Mouse (Mus musculus) left cerebral cortex, adult 18-20 months (tissue): ENCODE results near the gene Cfap73. TPM values are rescaled to one million over a fixed set of nuclear protein-coding genes. Genes with fewer than 3 reads are reported as not detected.
A peak's percentile ranks its signal among the peaks of the same experiment; 100 is the strongest.

Source experiments
- DNase-seq, 2 experiments: peaks; one replicate each; pipeline ENCODE4 v3.0.0; 2021 to 2022; ENCODE audit warnings: low spot score in 2 of 2, mixed read lengths in 1 of 2
- long read RNA-seq, 2 experiments: library from polyadenylated mRNA; stranded (forward); transcript quantifications; one replicate each; pipeline ENCODE4 v2.0.0; 2021
- total RNA-seq, 2 experiments: library from RNA; stranded (reverse); gene quantifications; 2 replicates each; pipeline ENCODE4 v1.2.3; 2021

The Cfap73 gene
- total RNA-seq = not detected
- long read RNA-seq, experiment 1 = 0 reads
- long read RNA-seq, experiment 2, partial matches to known transcripts = 0 of 1 reads
- long read RNA-seq, experiment 2, other reads (novel, unspliced or antisense) = 0 of 1 reads

DNA sequence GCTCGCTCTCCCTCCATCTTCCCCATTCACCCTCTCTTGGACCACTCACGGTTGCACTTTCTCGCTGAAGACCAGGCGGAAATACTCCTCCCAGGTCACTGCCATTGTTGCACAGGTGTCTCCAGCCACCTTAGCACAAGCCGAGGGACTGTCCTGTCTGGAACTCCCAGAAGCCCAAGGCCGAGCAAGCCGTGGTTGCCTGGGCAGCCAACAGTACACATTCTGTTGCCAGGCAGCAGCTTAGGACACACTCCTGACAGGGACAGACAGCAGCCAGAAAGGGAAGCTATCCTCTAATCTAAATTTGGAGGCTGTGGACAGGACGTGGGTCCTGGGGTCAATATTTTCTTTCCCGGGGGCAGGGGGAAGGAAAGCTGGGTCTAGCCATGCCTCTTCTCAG, at the start of gene Cfap73:
Gene Cfap73, minus strand, starts transcription at position 105 of the 400 bp plus-strand sequence.
- no peak for DNase-seq

DNA sequence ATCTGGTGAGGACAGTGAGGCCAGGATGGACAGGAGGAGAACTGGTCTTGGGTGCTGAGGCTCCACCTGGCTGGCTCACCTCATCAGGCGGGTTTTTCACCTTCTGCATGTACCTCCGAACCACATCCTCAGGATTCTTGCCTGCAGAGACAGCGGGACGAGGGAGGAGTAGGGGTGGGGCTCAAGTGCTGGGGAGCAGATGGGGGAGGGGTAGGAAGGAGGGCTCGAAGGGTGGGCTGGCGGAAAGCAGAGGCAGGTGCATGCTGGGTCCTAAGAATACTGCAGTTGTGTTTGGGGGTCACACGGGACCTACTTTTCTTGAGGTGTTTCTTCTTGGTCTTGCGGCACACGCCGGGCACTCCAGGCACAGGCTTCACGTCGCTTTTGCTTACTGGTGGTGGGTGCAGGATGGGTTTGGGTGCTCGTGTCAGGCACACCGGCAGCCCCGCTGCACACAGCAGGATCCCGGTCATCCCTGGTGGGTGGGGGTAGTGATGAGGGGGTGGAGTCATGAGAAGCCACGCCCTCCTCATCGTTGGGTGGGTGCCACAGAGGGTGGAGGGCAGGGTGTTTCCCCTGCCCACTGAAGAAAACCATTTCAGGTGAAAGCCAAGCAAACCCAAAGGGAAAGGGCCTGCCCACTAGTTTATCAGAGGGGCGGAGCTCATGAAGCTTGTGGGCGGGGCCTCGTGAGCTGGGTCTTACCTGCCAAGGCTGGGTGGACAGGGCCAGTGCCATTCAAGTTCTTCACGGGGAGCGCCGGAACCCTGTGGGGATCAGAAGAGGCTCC, 49.1 kb upstream of the Cfap73 start:
- DNase-seq = no peak

DNA sequence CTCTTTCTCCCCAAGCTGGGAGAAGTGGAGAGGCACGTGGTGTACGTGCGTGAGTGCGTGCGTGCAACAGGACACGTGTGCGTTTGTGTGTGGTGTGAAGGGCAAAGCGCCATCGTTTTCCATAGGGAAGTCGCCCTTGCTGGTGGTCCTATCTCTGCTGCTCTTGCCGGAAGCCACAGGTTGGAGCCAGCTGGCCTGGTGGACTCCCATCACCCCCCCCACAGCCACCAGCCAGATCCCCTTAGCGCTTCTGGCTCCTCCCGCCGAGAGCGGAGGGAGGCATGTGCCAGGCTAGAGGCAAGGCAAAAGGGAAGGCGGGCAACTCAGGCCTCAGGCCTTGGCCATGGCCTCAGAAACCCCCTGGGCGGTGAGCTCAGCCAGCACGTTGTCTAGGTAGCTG, 46.9 kb upstream of the Cfap73 start:
- no peak for DNase-seq

DNA sequence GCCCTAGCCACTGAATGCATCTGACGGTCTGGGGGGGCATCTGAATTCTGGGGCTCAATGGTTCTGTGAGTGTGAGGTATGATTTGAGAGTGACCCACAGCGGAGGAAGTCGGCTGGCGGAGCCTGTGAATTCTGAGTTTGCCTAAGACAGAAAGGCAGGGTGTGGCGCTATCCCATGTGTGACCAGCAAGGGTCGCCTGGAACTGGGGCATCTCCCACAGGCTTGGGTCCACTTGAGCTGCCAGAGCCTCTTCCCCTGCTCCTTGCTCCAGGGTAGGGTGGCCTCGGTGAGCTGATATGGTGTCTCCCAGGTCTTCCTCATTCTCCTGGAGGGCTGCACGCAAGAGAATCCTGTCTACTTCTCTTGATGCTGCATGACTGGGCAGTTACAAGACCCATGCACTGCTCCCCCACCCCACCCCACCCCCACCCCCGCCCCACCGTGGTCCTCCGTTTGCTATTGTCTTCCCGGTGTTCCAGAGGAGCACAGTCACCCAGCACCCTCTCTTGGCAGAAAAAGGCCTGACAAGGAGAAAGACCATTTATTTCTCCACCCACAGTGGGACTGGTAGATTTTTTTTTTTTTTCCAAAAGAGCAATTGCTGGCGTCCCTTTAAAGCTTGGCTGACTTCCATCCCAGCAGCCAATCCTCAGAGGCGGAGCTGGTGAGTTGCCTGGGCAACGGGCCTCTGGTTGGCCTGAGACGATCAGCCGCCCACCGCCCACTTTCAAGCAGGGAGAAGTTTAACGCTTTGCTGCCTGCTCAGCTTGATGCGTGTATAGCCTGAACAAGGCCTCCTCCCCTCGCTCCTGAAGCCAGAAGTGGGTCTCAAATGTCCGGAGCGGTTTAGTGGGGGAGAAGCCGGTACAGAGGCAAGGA, 45.9 kb upstream of the Cfap73 start:
- peak; percentile 89 to 92 for DNase-seq

DNA sequence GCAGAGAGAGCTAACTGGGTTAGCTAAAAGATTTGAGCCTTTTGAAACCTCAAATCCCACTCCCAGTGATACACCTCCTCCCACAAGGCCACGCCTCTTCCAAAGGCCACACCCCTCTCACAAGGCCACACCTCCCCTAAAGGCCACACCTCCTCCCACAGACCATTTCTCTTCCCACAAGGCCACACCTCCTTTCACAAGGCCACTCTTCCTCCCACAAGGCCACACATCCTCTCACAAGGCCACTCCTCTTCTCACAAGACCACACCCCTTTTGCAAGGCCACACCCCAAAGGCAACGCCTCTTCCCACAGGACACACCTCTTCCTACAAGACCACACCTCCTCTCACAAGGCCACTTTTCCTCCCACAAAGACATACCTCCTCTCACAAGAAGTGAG, 43.5 kb upstream of the Cfap73 start:
- DNase-seq = no peak

DNA sequence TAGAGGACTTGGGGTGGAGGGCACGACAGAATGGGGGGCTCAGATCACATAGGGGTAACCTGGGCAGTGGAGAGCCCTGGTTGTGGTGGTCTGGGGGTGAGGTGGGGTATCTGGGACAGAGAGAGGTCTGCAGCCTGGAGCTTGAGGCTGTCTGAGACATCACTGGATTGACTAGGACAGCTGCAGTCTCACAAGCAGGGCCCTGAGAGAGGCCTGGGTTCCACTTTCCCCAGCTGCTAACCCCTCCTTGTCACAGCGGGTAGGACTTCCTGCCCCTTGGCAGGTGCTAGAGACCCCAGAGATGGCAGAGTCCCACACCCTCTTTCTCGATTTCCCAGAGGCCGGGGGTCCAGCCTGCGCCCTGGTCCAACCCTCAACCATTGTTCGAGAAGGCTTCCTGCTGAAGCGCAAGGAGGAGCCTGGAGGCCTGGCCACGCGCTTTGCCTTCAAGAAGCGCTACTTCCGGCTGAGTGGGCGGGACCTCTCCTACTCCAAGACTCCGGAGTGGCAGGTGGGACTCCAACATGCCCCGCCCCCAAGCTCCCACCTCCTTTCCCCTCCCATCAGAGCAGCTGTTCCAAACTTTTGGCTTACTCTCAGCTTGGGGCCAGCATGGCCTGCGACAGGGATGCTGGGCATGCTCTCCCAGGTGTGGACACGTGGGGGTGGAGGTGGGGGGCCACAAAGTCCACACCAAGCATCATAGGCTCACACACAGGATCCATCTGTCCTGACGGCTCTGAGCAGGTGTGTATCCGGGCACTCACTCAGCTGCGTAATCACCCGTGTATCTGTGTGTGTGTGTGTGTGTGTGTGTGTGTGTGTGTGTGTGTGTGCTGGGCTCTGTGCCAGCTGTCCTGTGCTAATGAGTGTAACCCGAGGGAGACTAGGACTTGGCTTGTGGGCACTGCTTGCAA, 40.5 kb upstream of the Cfap73 start:
- no peak for DNase-seq

DNA sequence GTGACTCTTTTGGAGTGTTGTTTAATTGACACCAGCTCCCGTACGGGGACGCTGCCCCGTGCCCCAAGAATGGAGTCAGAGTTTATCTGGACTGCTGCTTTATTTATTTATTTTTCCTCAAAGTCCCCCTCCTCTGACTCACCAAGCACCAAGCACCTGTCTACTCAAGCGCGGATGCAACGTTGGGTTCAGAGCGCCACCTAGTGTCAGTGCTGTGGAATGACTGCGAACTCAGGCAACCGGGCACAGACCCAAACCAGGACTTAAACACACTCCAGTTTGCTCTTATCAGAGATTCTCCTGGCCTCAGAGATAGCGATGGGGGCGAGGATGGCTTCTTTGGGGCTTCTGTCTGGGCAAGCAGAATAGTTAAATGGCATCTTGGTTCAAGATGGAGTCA, 39.6 kb upstream of the Cfap73 start:
- peak; percentile 76 to 80 for DNase-seq

DNA sequence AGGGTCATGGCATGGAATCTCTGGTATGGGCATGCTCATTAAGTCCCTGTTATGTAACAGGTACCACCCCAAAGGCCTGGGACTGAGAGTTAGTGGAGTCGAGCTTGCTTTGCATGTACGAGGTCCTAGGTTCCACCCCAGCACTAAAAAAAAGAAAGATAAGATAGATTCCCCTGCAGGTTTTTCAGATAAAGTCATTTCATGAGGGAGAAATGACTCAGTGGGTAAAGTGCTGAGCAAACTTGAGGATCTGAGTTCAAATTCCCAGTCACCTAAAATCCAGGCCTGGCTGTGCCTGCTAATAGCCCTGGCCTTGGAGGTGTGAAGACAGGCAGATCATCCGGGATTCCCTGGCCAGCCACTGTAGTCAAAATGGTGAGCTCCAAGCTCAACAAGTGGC, 37.8 kb upstream of the Cfap73 start:
- DNase-seq = no peak

DNA sequence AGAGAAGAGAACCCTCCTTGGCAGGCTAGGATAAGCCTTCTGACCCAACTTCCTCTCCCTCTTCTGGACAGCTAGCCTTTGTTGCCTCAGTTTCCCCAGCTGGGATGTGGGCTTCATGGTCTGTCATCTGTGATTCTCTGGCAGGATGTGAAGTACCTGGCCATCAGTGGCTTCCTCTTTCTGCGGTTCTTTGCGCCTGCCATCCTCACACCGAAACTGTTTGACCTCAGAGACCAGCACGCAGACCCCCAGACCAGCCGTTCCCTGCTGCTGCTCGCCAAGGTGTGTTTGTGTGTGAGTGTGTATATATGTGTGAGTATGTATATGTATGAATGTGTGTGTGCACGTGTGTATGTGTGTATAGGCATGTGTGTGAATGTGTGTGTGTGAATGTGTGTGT, 36.1 kb upstream of the Cfap73 start:
- no peak for DNase-seq

DNA sequence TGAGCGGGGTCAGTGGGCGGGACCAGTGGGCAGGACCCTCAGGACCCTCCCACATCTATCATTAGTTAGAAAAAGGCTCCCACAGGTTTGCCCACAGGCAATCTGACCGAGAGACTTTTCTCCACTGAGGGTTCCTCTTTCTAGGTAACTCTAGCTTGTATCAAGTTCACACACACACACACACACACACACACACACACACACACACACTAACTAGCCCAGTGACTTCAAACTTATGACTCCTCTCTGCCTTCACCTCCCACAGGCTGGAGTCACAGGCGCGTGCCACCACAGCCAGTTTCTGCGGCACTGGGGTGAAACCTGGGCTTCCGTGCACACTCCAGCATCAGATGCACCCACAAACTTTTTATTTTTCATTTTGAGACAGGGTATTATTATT, 34.7 kb upstream of the Cfap73 start:
- no peak for DNase-seq

DNA sequence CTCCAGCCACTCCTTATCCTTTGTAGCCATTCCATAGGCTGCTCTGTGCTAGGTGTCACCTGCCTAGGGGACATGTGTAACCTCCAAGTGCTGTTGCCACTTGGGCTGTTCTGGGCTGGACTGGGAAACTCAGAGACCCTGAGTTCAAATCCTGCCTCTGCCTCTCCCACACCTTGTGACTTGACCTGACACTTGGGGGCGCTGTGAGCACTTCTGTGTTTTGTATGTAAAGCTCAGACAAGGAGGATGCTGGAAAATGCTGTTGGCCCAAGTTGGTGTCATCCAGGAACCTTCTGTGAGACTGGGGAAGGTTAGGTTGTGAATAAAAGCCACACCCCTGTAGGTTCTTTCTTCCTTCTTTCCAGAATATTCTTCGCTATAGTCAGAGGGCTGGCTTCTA, 30.9 kb upstream of the Cfap73 start:
- no peak for DNase-seq

DNA sequence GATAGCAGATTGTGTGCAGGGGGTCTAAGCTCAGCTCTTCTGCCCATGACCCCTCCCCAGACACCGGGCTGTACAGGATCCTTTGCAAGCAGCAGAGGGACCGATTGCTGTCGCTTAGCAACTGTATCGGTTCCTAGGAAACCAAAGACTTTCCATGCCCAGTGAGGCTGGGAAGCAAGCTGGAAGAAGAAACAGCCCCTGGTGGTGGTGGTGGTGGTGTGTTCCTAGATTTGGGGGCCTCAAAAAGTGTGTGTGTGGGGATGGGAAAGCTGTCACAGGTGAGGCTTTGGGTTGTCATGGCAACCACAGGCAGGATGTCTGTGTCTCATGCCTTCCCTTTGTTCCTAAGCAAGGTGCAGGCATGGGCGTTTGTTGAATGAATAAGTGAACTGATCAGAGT, 26.8 kb upstream of the Cfap73 start:
- peak in 1 of 2 experiments; percentile 39 for DNase-seq

DNA sequence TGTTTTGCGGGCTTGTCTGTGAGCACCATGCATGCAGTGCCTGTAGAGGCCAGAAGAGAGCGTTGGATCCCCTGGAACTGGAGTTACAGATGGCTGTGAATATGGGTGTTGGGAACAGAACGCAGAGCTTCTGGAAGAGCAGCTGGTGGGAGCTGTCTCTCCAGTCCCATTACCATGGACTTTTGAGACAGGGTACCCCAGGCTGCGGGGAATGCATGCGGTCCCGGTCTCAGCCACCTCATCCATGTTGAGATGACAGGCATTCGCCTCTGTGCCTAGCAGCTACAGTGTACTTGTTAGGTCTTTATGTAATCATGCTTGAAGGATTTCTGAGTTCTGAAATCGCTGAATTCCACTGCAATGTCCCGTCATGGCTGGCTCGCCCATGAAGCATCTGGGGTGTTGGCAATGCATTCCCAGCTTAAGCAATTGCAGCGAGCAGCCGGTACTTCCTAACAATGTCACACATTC, 22.3 kb upstream of the Cfap73 start:
- DNase-seq = peak; percentile 65 to 72

DNA sequence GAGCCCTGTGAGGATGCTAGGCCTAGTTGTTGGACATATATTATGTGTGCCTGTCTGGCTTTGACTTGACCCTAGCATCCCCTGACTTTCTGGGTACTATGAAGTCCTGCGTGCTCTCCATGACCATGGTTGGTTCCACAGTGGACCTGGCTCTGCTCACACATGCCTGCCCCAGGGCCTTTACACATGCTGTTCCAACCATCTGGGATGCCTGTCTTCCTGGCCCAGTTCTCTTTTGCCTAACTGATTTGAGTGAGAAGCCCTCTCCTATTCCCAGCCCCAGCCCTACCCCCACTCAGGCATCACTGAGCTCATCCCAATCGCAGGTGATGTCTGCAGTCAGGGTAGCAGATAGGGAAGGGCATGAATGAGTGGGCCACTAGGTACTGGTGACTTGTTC, 19.8 kb upstream of the Cfap73 start:
- DNase-seq = no peak

DNA sequence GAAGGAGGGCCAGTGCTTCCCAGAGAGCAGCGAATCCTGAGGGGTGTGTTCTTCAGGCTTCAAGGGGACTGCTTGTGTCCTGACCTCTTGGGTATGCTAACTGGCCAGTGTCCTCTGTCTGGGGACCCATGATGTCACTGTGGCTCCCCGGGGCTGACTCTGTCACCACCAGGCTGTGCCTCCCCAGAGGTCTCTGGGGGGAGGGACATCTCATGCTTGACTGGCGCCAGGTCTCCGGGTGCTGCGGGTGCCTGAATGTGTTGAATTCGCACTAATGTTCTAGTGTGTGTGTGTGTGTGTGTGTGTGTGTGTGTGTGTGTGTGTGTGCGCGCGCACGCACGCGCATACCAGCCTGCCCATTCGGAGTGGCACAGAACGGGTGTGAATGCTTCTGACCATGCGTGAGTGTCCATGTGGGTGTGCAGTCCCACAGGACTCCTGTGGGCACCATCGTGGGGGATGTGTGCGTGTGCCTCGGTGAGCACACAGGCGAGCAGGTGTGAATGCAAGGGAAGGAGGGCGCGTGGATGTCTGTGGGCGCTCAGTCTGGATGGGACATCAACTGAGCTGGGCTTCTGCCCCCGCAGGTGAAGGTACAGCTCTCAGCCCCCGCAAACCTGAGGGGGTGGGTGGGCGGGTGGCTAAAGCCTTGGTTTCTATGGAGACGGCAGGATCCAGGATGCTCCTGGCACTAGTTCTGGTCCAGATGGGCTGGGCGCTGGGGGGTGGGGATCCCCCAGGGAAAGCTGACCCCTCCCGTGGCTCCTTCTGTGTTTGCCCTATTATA, 19.1 kb upstream of the Cfap73 start:
- no peak for DNase-seq

DNA sequence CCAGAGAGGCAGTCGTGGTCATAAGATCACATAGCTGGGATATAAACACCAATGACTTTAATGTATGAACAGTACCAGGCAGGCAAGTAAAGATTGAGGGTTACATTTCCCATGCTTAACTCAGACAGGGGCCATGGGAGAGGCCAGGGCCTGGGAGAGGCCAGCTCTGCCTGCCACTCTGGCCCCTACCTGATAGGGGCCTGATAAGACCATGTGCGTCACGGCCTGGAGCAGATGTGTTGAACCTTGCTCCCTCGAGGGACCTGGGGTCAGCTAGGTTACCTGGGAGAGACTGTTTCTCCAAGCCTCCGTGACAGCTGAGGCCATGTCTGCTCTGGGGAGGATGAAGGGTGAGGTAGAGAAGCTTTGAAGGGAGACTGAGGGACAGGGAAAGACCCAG, 17.2 kb upstream of the Cfap73 start:
- DNase-seq = no peak

DNA sequence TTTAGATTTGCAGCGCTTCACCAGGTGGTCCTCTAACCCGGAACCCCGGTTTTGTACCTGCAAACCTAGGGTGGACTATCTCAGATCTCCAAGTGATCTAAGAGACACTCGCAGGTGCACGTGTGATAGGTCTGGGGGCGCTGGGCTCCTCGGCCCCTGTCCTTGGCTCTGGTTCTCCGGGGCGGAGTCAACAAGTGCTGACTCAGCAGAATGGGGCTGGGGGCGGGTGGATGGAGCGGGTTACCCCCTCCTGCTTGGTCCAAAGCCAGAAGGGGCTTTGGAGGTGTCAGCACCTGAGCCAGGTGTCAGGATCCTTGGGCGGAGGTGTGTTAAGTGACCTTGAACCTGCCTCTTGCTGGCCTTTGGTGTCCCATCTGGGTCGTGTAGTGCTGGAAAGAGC, 15.9 kb upstream of the Cfap73 start:
- no peak for DNase-seq

DNA sequence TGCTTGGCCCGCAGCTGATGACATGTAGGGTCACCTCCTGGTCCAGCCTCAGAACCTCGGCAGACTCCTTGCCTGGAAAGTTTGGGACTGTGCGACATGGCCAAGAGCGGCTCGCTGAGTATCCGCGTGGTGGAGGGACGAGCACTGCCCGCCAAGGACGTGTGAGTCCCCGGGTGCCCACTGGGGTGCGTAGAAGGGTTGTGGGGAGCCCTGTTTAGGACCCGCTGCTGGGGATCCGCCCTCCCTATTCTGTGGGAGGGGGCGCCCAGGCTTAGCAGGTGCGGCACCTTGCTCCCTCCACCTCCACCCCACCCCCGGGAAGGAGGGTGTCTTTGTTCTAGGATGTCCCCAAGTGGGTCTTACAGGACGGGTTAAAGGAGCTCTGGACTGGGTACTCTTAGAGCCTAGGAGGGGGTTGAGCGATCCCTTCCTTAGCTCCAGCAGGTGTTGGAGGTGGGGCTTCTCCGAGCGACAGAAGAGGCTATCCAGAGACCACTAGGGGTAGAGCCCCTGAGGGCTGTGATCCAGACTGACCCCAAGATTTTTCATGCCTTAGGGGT, 15.4 kb upstream of the Cfap73 start:
- no peak for DNase-seq

DNA sequence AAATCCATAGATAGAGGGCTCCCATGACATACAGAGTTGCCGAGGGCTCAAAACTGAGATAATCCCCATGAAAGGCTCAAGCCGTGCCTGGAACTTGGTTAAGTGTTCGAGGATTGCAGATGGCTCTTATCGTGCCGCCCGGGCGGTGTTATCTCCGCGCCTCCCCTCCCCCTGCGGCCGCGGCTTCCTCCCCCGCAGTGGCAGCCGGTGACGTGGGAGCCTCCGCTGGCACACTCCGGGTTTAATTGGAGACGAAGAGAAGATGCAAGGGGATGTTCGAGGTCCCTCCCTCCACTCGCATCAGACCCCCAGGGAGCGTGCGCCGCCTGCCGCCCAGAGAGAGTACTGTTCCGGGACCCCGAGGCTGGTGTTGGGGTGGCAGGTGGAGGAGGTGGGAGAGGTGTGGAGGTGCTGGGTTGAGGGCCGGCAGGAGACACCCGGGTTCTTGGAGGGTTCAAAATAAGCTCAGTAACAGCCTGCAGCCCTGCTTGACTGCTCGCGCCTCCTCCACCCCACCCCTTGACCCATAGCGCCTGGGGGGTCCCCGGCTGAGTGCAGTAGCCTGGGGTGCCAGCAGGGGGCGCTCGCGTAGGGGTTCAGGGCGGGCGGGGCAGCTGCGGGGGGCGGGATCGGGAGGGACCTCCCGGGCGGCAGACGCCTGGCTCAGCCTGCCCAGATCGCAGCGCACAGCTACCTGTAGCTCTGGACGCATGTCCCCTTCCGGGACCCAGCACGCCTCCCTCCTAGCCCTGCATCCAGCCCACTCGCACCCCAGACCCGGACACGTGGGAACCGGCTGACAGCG, 14.7 kb upstream of the Cfap73 start, which contains the start of gene Rasal1:
Gene Rasal1, plus strand, starts transcription at position 244 of the 805 bp plus-strand sequence.
- peak; percentile 79 to 83 for DNase-seq
